Mouse (Mus musculus): ENCODE measurements around the gene Serpina1b. TPM values are rescaled to one million over a fixed set of nuclear protein-coding genes. Genes with fewer than 3 reads are reported as not detected.
"Not testable (repeated sequence)": the region's sequence is repeated elsewhere in the genome, so short reads cannot be mapped to it uniquely, and the experiment has no call there.

The Serpina1b gene
- polyA plus RNA-seq, 1 experiment from 2014 or later, result not detected

DNA sequence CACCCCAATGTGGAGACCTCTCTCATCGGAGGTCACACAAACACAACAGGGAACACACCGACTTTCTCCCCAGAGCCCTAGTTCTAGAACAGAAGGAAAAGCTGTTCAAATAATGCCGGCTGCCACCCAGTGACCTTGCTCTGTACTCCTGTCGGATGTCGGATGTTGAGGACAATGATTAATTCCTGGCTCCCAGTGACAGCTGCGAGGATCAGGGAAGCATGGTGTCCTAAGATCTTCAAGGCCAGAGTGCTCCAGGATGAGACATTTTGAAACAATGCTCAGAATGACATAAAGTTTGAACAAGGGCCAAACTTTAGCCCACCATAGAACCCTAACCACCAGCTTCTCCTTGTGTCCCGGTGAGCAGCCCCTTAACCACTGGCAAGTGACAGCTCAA, 143.2 kb downstream of the Serpina1b start:
- Histone ChIP-seq H3K36me3 (replicated peaks) (no peaks in the 10 kb centered on the region), H3K4me1 (no peaks in the 10 kb centered on the region), H3K4me2 (no peak overlapping the region), H3K27me3 (no peaks in the 10 kb centered on the region), H3K4me3 (replicated peaks) (no peak overlapping the region), H3K9ac (no peak overlapping the region), H3K9me3 (no peaks in the 10 kb centered on the region), H3K27ac (no peak overlapping the region)
- no peak for ATAC-seq (ENCODE audit: low FRiP score)
- WGBS, result 90% methylated on average over 7 of the region's 7 CpGs

DNA sequence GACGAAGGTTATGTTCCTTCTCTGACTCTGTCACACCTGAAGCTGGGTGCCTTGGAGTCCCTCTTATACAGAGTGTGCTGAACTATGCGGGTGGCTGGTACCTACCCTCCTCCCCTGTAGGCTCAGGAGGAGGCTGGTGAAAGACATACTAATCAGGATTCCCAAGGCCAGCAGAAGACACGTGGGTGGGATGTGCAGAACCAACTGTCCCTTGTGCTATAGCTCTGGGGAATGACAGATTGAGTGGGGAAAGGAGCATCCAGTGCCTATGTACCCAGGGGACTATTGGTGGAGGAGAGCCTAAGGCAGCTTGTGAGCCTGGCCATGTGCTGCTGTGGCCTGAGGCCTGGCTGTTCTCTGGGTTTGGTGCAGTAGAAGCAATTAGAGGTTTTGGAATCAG, 144.1 kb downstream of the Serpina1b start:
- Histone ChIP-seq H3K27ac (no peak overlapping the region), H3K36me3 (replicated peaks) (no peaks in the 10 kb centered on the region), H3K4me2 (no peak overlapping the region), H3K4me3 (replicated peaks) (no peak overlapping the region), H3K4me1 (no peaks in the 10 kb centered on the region), H3K9me3 (no peaks in the 10 kb centered on the region), H3K9ac (no peak overlapping the region), H3K27me3 (no peaks in the 10 kb centered on the region)
- no peak for ATAC-seq (ENCODE audit: low FRiP score)
- WGBS, result 74% methylated on average over 3 of the region's 3 CpGs

DNA sequence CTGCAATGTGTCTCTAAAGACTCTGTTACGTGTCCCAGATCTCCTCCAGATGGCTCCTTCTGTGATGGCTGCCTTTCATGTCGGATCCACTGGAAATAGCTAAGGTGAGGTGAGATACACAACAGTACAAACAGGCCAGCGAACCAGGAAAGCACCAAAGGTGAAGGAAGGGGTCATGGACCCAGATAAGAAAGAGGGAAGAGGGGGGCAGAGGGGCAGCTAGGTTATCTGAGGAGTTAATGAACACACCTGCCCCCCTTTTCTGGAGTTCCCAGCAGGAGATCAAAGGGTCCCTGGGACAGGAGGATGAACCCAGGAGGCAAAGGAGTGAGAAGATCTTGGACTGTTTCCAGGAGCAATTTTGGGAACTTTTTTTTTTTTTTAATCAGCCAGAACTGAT, 144.8 kb downstream of the Serpina1b start:
- Histone ChIP-seq H3K4me1 (no peaks in the 10 kb centered on the region), H3K36me3 (replicated peaks) (no peaks in the 10 kb centered on the region), H3K9me3 (no peaks in the 10 kb centered on the region), H3K4me3 (replicated peaks) (no peak overlapping the region), H3K4me2 (no peak overlapping the region), H3K27me3 (no peaks in the 10 kb centered on the region), H3K27ac (no peak overlapping the region), H3K9ac (no peak overlapping the region)
- 87% methylated on average over 3 of the region's 3 CpGs for WGBS
- no peak for ATAC-seq (ENCODE audit: low FRiP score)

DNA sequence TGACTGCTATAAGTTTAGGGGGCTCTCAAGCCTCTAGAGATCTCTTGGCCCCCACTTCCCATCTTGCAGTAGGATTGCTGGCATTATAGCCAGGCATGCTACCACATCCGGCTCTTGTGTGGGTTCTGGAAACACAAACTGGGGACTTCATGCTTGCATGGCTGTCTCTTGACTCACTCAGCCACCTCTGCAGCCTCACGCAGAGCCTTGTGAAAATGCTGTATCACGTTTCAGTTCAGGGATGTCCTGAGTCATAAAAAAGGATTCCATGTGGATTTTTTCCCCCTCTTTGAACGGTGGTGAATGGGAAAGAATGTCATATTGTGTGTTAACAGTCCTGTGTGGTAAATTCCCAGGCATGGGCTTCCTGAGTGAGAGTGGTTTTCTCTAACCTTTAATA, 146.4 kb downstream of the Serpina1b start:
- Histone ChIP-seq H3K4me1 (no peaks in the 10 kb centered on the region), H3K9me3 (no peaks in the 10 kb centered on the region), H3K4me3 (replicated peaks) (no peak overlapping the region), H3K27me3 (no peaks in the 10 kb centered on the region), H3K36me3 (replicated peaks) (no peaks in the 10 kb centered on the region), H3K4me2 (no peak overlapping the region), H3K27ac (no peak overlapping the region), H3K9ac (no peak overlapping the region)
- ATAC-seq (ENCODE audit: low FRiP score), result no peak
- WGBS, result 69% methylated on average over 4 of the region's 4 CpGs

DNA sequence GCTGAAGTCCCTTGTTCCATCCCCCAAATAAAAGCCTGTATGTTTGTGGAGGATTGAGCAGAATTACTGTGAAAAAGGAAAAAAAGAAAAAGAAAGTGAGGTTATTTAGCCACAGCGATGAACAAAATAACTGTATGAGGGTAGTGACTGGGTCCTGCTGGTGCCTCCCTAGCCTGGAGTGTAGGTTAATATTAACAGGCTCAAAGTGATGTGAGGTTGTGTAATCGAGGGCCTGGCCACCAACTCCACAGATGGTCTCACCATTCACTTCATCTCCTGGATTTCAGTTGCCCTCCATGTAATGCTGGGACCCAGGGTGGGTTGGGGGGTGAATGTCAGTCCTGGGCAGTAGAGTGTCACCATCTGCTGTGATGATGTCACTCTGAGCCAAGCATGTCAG, 148.4 kb downstream of the Serpina1b start:
- Histone ChIP-seq H3K9ac (no peak overlapping the region), H3K36me3 (replicated peaks) (no peaks in the 10 kb centered on the region), H3K27ac (no peak overlapping the region), H3K9me3 (no peaks in the 10 kb centered on the region), H3K27me3 (no peaks in the 10 kb centered on the region), H3K4me2 (no peak overlapping the region), H3K4me3 (replicated peaks) (no peak overlapping the region), H3K4me1 (no peaks in the 10 kb centered on the region)
- ATAC-seq (ENCODE audit: low FRiP score), result no peak
- WGBS, result 76% methylated on average over 2 of the region's 2 CpGs

DNA sequence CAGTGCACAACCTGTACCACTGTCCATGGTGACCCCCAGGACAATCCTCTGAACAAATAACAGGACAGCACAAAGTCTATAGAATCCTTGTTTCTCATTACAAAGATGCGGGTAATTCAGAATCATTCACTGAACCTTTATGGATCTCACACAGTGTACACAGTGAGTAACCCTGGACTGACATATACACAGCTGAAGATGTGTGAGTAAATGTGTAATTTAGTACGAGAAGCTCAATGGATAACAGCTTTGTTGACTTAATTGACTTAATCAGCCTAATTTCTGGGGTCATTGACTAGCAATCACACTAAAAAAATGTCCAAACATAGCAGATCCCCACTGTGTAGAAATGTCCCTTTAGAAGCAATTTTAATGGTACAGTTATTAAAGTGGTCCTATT, 149.0 kb downstream of the Serpina1b start:
- no peaks in the 10 kb centered on the region for H3K27me3 ChIP-seq
- no peak for ATAC-seq (ENCODE audit: low FRiP score)
- H3K27ac ChIP-seq, result no peak overlapping the region
- no peak overlapping the region for H3K9ac ChIP-seq
- H3K4me2 ChIP-seq, result no peak overlapping the region
- H3K4me3 ChIP-seq (replicated peaks), result no peak overlapping the region
- WGBS, result 84% methylated on average over 2 of the region's 2 CpGs
- no peaks in the 10 kb centered on the region for H3K4me1 ChIP-seq
- H3K9me3 ChIP-seq, result no peaks in the 10 kb centered on the region
- no peaks in the 10 kb centered on the region for H3K36me3 ChIP-seq (replicated peaks)

DNA sequence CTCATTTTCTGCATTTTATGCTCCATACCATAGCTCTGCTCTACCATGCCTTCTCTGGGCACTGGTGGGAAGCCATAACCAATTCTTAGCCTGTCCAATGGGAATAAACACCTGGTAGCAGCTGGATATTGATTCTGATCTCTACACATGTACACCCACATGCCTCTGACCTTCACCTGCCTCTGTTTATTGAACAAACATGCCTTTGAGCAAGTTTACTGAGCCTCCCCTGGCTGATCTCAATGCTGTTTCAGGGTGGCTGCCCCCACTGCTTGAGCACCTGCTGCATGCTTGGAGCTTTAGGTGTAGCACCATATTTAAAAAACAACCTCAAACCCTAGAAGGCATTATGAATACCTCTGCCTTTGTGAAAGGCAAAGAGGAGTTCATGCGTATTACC, 150.3 kb downstream of the Serpina1b start:
- not testable (repeated sequence) for H3K27me3 ChIP-seq; H3K9ac ChIP-seq; H3K4me3 ChIP-seq (replicated peaks); H3K9me3 ChIP-seq; H3K27ac ChIP-seq; H3K4me1 ChIP-seq; ATAC-seq (ENCODE audit: low FRiP score); H3K36me3 ChIP-seq (replicated peaks); H3K4me2 ChIP-seq
- 97% methylated on average over 1 of the region's 1 CpGs for WGBS

Other genes starting within 250 kb of the Serpina1b start
- not detected in 2 replicates for gene Serpina10, start 198.9 kb downstream of the Serpina1b start, polyA plus RNA-seq (2016; fragmentation: Nextera tagmentation; extraction: Ambion mirVana)
- gene Serpina6, start 173.2 kb downstream of the Serpina1b start, polyA plus RNA-seq (2016; fragmentation: Nextera tagmentation; extraction: Ambion mirVana), result not detected in 2 replicates
- gene Serpina16, start 154.2 kb downstream of the Serpina1b start, polyA plus RNA-seq (2016; fragmentation: Nextera tagmentation; extraction: Ambion mirVana), result not detected in 2 replicates
- gene Serpina1f, start 134.8 kb downstream of the Serpina1b start, polyA plus RNA-seq (2016; fragmentation: Nextera tagmentation; extraction: Ambion mirVana), result not detected in 2 replicates
- gene Serpina1d, start 56.8 kb downstream of the Serpina1b start, polyA plus RNA-seq (2016; fragmentation: Nextera tagmentation; extraction: Ambion mirVana), result not detected in 2 replicates
- not detected in 2 replicates for gene Serpina1a, start 33.2 kb upstream of the Serpina1b start, polyA plus RNA-seq (2016; fragmentation: Nextera tagmentation; extraction: Ambion mirVana)
- not detected in 2 replicates for gene Serpina1c, start 74.5 kb upstream of the Serpina1b start, polyA plus RNA-seq (2016; fragmentation: Nextera tagmentation; extraction: Ambion mirVana)
- not detected in 2 replicates for gene Serpina1e, start 128.6 kb upstream of the Serpina1b start, polyA plus RNA-seq (2016; fragmentation: Nextera tagmentation; extraction: Ambion mirVana)
- gene Serpina11, start 159.6 kb upstream of the Serpina1b start, polyA plus RNA-seq (2016; fragmentation: Nextera tagmentation; extraction: Ambion mirVana), result not detected in 2 replicates
- not detected in 2 replicates for gene Serpina9, start 183.4 kb upstream of the Serpina1b start, polyA plus RNA-seq (2016; fragmentation: Nextera tagmentation; extraction: Ambion mirVana)
- not detected in 2 replicates for gene Serpina12, start 214.1 kb upstream of the Serpina1b start, polyA plus RNA-seq (2016; fragmentation: Nextera tagmentation; extraction: Ambion mirVana)